Mouse (Mus musculus) small intestine, adult 2 months (tissue): Measurements from ENCODE around the gene Ogfod1. TPM values are rescaled to one million over a fixed set of nuclear protein-coding genes. Genes with fewer than 3 reads are reported as not detected.

ENCODE experiments used
- H3K27ac ChIP-seq: fragments of 200-500 bp; 2 replicates; pipeline ENCODE4 v1.5.1; 2012; ENCODE audit warnings: low read depth, low read length, control low read depth, inconsistent platforms; ENCODE audit not compliant: insufficient read depth
- H3K27me3 ChIP-seq: fragments of 200-500 bp; 2 replicates; pipeline ENCODE4 v1.6.1; 2012; ENCODE audit warnings: mild to moderate bottlenecking, moderate library complexity, low read length, inconsistent platforms; ENCODE audit not compliant: control insufficient read depth, insufficient read depth
- H3K36me3 ChIP-seq: fragments of 200-500 bp; 2 replicates; pipeline ENCODE4 v1.6.1; 2012; ENCODE audit warnings: mild to moderate bottlenecking, low read length, control low read depth, inconsistent platforms; ENCODE audit not compliant: control insufficient read depth, insufficient read depth
- H3K4me1 ChIP-seq: fragments of 200-500 bp; 2 replicates; pipeline ENCODE4 v1.6.1; 2012; ENCODE audit warnings: low read length, inconsistent platforms, mixed read lengths; ENCODE audit not compliant: control insufficient read depth, insufficient read depth, insufficient read length
- H3K4me3 ChIP-seq: fragments of 200-500 bp; 2 replicates; pipeline ENCODE4 v1.5.1; 2012; ENCODE audit warnings: low read depth, mild to moderate bottlenecking, control low read depth, inconsistent platforms, low read length, moderate library complexity
- CTCF ChIP-seq: fragments of 200-500 bp; IDR thresholded peaks from 2 replicates; pipeline ENCODE4 v1.5.1; 2012; ENCODE audit warnings: low read depth, mild to moderate bottlenecking, control low read depth, inconsistent platforms, low read length, moderate library complexity, mixed read lengths; ENCODE audit not compliant: insufficient replicate concordance, insufficient read length; ENCODE audit errors: extremely low read depth
- POLR2A ChIP-seq: fragments of 200-500 bp; IDR thresholded peaks from 2 replicates; pipeline ENCODE4 v1.6.1; 2012; ENCODE audit warnings: low read depth, mild to moderate bottlenecking, control low read depth, inconsistent platforms, low read length, moderate library complexity
- WGBS: fragments of 180-500 bp; shearing (Covaris S2); methylation state at CpG from one replicate; pipeline ENCODE4 v1.1.7; 2018; 5-methylcytosine and 5-hydroxymethylcytosine counted together
- polyA plus RNA-seq: library from polyadenylated mRNA; depleted of rRNA; stranded (reverse); fragments of >200 nt; gene quantifications from 2 replicates; pipeline ENCODE4 v1.2.3, GENCODE M21; 2012

Ogfod1 gene
- polyA plus RNA-seq, 1 experiment, result 2.8 TPM

DNA sequence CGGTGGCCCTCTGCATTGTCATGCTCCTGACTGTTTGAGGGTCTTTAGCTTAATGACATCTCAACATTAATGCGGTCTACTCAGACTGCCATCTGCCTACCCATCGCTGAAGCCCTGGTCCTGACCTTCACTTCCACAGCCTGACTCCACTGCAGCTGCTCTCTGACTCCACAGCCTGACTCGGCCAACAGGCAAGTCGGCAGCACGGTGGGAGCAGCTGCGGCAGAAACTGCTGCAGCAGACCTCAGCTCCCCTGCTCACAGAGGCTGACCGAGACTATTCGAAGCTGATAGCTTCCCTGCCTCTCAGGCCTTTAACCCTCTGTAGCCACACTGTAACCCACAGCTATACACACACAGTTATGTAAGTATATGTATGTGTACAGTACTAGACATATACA is 51.0 kb downstream of the Ogfod1 start:
- Histone ChIP-seq H3K36me3 (no peaks in the 10 kb centered on the region), H3K4me1 (no peaks in the 10 kb centered on the region), H3K27ac (no peak overlapping the region), H3K27me3 (no peaks in the 10 kb centered on the region), H3K4me3 (no peak overlapping the region)
- WGBS, result 94% methylated on average over 9 of the region's 9 CpGs
- TF ChIP-seq CTCF, result no peak
- TF ChIP-seq POLR2A, result no peak

DNA sequence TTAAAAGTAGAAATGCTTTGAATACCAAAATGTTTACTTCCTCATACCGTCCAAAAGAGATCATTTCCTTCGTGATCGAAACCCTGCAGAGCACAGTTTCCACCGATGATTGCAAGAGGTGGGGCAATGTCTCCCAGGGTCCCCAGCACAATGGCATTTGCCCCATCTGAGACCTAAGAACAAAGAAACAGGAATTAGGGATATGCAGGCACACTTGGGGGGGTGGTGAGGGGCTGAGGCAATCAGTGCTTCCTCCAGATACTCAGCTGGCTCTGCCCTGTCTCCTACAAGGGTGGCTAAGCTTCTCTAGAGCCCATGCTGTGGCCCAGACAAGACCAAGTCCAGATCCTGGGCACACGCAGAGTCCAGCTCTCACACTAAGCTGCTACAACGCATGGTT is 52.7 kb downstream of the Ogfod1 start:
- Histone ChIP-seq H3K4me1 (no peaks in the 10 kb centered on the region), H3K4me3 (no peak overlapping the region), H3K27me3 (no peaks in the 10 kb centered on the region), H3K36me3 (no peaks in the 10 kb centered on the region), H3K27ac (no peak overlapping the region)
- TF ChIP-seq CTCF (no peak), POLR2A (no peak)
- WGBS, result 65% methylated on average over 6 of the region's 6 CpGs

DNA sequence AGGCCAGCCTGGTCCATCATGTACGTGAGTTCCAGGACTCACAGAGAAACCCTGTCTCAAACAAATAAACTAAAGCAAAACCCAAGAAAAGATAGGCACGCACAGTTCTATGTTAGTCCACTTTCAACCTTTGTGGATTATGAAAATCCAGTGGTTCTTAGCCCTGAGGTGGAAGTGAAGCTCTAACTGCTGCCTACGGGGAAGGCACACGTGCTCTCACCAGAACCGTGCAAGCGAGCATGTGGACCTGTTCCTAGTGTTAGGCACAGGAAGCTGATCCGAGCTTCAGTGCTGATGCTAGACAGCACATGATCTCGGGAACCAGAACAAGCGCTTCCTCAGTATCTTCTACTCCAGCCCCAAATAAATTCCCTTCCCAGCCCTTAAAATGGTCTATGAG is 55.9 kb downstream of the Ogfod1 start:
- H3K27ac ChIP-seq, result no peak overlapping the region
- no peaks in the 10 kb centered on the region for H3K4me1 ChIP-seq
- 85% methylated on average over 9 of the region's 9 CpGs for WGBS
- no peak for TF ChIP-seq POLR2A
- TF ChIP-seq CTCF, result no peak
- H3K4me3 ChIP-seq, result no peak overlapping the region
- H3K27me3 ChIP-seq, result no peaks in the 10 kb centered on the region
- no peaks in the 10 kb centered on the region for H3K36me3 ChIP-seq

DNA sequence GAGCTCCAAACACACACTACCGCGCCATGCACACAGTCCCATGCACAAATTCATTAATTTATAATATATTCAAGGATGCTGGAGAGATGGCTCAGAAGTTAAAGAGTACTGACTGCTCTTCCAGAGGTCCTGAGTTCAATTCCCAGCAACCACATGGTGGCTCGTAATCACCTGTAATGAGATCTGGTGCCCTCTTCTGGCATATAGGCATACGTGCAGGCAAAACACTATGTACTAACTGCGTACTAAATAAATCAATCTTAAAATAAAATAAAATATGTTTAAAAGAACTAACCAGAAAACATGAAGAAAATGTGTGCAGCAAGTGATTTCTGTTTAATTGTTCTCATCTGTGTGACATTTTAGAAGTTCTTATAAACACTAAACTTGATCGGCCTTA is 57.3 kb downstream of the Ogfod1 start:
- Histone ChIP-seq H3K27ac (no peak overlapping the region), H3K36me3 (no peaks in the 10 kb centered on the region), H3K4me1 (no peaks in the 10 kb centered on the region), H3K27me3 (no peaks in the 10 kb centered on the region), H3K4me3 (no peak overlapping the region)
- WGBS, result 93% methylated on average over 6 of the region's 6 CpGs
- TF ChIP-seq CTCF (no peak), POLR2A (no peak)

DNA sequence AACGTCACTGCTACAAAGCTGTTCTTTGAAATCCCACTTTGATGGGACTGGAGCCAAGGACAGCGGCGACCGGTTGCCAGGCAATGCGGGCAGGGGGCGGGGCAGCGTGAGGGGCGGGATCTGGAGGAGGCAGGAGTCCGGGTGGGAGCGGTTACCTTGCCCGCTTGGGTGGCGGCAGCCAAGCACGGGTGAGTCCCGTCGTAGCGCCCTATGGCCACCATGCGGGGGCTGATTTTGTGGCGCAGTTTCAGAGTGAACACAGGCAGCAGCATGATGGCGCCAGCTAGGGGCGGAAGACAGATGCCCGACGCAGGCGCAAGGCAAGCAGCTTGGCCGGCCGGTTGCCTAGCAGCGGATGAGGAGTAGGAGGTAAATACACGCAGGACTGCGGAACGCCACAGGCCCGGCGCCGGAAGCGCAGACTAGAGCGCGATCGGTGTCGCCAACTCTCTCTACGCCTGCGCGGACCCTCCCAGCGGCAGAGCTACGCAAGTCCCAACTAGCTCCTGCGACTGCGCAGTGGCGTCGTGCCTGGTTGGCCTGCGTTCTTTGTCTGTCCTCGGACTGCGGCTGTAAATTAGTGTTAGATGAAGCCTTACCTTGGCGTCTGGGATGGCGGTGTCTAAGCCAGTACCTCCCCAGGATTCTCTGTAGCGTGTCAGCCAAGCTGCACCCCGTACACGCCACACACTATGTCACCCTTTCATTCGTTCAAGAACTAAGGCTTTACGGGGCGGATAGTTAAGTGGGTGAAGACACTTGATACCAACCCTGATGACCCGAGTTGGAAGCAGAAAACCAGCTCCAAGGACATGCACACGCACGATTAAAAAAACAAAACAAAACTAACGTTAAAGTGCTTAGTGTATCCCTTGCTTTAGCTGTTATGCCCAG is 61.3 kb downstream of the Ogfod1 start, which contains the start of gene Bbs2:
Bbs2 (minus strand) TSS at position 848 of the 894 bp plus-strand sequence.
- no peaks in the 10 kb centered on the region for H3K36me3 ChIP-seq
- WGBS, result 1% methylated on average over 61 of the region's 61 CpGs
- no peaks in the 10 kb centered on the region for H3K27me3 ChIP-seq
- TF ChIP-seq CTCF, result peak; percentile 28; the same call in 1 of the 2 replicates
- peak; percentile 70; the same call in 1 of the 2 replicates for TF ChIP-seq POLR2A
- H3K4me3 ChIP-seq, result peak within 1 kb of the TSS; percentile 83
- peak within 1 kb of the TSS; percentile 79 for H3K27ac ChIP-seq
- no peaks in the 10 kb centered on the region for H3K4me1 ChIP-seq

DNA sequence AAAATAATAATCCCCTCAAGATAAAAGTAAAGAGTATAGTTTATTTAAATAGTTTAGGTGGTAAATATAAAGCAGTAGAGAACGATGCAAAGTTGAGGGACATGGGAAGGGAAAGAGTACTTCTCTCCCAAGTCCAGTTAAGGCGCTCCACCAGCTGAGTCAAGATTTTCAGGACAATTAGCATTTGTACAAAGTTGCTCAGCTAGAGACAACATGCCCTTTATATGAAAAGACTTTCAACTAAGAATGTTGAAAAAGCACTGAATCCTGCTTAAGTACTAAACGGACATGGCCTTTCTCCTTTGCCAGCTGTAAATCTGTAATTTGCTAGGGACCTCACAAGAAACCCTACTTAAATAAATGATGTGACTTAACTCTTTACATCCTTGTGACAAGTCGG is 62.0 kb downstream of the Ogfod1 start:
- Histone ChIP-seq H3K4me1 (no peaks in the 10 kb centered on the region), H3K36me3 (no peaks in the 10 kb centered on the region), H3K4me3 (no peak overlapping the region), H3K27me3 (no peaks in the 10 kb centered on the region), H3K27ac (no peak overlapping the region; the same call in 1 of the 2 replicates)
- no peak for TF ChIP-seq CTCF
- whole genome bisulfite sequencing, result 44% methylated on average over 4 of the region's 4 CpGs

DNA sequence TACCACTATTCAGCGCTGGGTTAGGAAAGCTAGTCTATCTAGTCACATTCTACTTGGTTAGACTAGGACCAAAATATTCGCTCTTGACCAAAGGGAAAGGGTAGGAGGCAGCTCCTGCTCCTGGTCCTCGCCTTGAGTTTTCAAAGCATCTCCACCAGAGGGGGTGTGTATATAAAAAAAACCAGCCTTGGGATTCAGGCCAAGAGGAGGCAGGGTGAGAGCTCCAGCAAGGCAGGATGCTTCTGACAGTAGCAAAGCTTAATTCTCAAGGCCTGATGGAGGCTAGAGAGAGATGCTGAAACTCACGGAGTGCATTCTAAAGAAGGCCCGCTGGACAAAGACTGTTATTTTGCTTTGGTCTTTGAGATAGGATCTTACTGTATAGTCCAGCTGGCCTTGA is 67.1 kb downstream of the Ogfod1 start:
- no peak overlapping the region for H3K4me3 ChIP-seq
- WGBS, result 52% methylated on average over 5 of the region's 5 CpGs
- H3K27me3 ChIP-seq, result no peaks in the 10 kb centered on the region; the same call in 1 of the 2 replicates
- H3K36me3 ChIP-seq, result no peaks in the 10 kb centered on the region
- no peaks in the 10 kb centered on the region for H3K4me1 ChIP-seq
- no peak overlapping the region for H3K27ac ChIP-seq
- TF ChIP-seq CTCF (no peak), POLR2A (no peak)
